Mouse (Mus musculus): ENCODE measurements around the gene Gsto2. TPM values are rescaled to one million over a fixed set of nuclear protein-coding genes. Genes with fewer than 3 reads are reported as not detected.

The Gsto2 gene
- polyA plus RNA-seq, 1 experiment from 2014 or later, result 1.1 TPM

DNA sequence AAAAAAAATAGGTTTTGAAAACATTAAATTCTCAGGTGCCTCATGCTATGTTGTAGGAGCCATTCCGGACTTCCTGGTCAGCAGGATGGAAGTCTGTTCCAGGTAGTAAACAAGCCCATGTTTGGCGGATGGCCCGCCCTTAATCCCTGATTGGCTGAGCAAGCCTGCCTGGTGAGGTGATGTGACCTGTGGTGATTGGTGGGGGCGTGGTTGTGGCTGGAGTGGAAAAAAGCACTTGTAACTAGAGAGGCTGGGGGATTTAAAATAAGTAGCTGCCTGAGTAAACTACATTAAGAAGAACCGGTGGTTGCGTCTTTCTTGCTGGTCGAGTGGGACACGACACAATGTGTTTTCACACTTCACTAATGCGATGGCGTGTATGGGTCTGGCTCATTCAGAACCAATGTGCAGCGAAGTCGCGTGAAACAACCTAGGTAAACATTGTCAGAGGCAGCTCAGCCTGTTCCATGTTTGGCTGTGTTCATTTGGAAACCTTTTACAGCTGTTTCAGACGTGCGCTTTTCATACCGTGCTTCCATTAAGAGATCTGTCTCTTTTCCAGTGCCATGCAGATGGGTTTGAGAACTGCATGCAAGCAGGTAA is 69.4 kb downstream of the Gsto2 start:
- Histone ChIP-seq H3K9ac (ENCODE audit: low read length) (no peak overlapping the region), H3K27ac (ENCODE audit: low read depth, low read length) (no peak overlapping the region), H3K27me3 (replicated peaks; ENCODE audit: control insufficient read depth, insufficient read depth, low read length) (no peaks in the 10 kb centered on the region), H3K36me3 (ENCODE audit: control insufficient read depth, insufficient read depth, low read length) (no peaks in the 10 kb centered on the region), H3K9me3 (replicated peaks; ENCODE audit: control insufficient read depth, low read length) (no peaks in the 10 kb centered on the region), H3K4me3 (ENCODE audit: low read depth, low read length) (no peak overlapping the region), H3K4me1 (ENCODE audit: control insufficient read depth, insufficient read depth, low read length) (0 out of 2 replicates have a peak, but pooled peaks cover 5% of the 10 kb centered on the region), H3K4me2 (ENCODE audit: low read length) (no peak overlapping the region)
- ATAC-seq (no peak), DNase-seq (ENCODE audit: low spot score) (no peak)
- WGBS, result 68% methylated on average over 16 of the region's 16 CpGs

DNA sequence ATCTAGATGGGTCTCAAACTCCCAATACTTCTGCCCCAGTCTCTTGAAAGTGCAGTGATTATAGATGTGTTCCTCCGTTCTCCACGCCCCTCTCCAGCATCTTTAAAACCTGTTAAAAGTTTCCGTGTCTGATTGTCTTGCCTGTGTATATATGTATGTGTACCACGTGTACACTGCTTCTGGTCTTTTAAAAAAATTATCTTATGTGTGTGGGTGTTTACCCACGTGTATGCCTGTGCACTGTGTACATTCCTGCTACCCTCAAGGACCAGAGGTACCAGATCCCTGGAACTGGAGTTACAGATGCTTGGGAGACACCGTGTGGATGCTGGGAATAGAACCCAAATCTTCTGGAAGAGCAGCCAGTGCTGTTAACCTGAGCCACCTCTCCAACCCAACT is 70.2 kb downstream of the Gsto2 start:
- Histone ChIP-seq H3K9me3 (replicated peaks; ENCODE audit: control insufficient read depth, low read length) (no peaks in the 10 kb centered on the region), H3K4me3 (ENCODE audit: low read depth, low read length) (no peak overlapping the region), H3K27me3 (replicated peaks; ENCODE audit: control insufficient read depth, insufficient read depth, low read length) (no peaks in the 10 kb centered on the region), H3K4me2 (ENCODE audit: low read length) (no peak overlapping the region), H3K4me1 (ENCODE audit: control insufficient read depth, insufficient read depth, low read length) (0 out of 2 replicates have a peak, but pooled peaks cover 5% of the 10 kb centered on the region), H3K9ac (ENCODE audit: low read length) (no peak overlapping the region), H3K36me3 (ENCODE audit: control insufficient read depth, insufficient read depth, low read length) (no peaks in the 10 kb centered on the region), H3K27ac (ENCODE audit: low read depth, low read length) (no peak overlapping the region)
- DNase-seq (ENCODE audit: low spot score) (no peak), ATAC-seq (no peak)
- 86% methylated on average over 6 of the region's 6 CpGs for WGBS

Small RNAs within 50 kb of the gene (microRNA-seq; reads per million reads assigned to microRNA genes)
- not detected for gene Gm22240

Other genes starting within 250 kb of the Gsto2 start
- 0.12 and 0.15 TPM in 2 replicates for gene Col17a1, start 173.4 kb upstream of the Gsto2 start, polyA plus RNA-seq (2014; fragmentation: Nextera tagmentation; extraction: Ambion mirVana)
- gene Sfr1, start 133.9 kb upstream of the Gsto2 start, polyA plus RNA-seq (2014; fragmentation: Nextera tagmentation; extraction: Ambion mirVana), result 206 and 212 TPM in 2 replicates
- gene Gsto1, start 10.6 kb upstream of the Gsto2 start, polyA plus RNA-seq (2014; fragmentation: Nextera tagmentation; extraction: Ambion mirVana), result 105 and 120 TPM in 2 replicates
- 0.99 and 1.4 TPM in 2 replicates for gene Cfap43, start 53.8 kb downstream of the Gsto2 start, polyA plus RNA-seq (2014; fragmentation: Nextera tagmentation; extraction: Ambion mirVana)
- 5.4 and 6.4 TPM in 2 replicates for gene Itprip, start 53.8 kb downstream of the Gsto2 start, polyA plus RNA-seq (2014; fragmentation: Nextera tagmentation; extraction: Ambion mirVana)
- 0.37 and 0.50 TPM in 2 replicates for gene Cfap58, start 72.1 kb downstream of the Gsto2 start, polyA plus RNA-seq (2014; fragmentation: Nextera tagmentation; extraction: Ambion mirVana)

Measured in forebrain, embryonic 14.5 days (tissue).